22 mouse cellular contexts compared by ENCODE assay signal in genomic region chr7:122397699-122398098, GRCm38 (mm10).
"Had no signal": no experiment of that assay in that cellular context is flagged by ENCODE, and none has a peak within 500 bp of the region (broad histone marks: within the 10 kb centered on the region; RNA-seq: fewer than 3 reads in every experiment).

No protein-coding gene starts in this region.

- DNase-seq: kidney, adult 18-20 months; kidney, adult 9 months; kidney, postnatal 14 days; kidney, postnatal 4 days; layer of hippocampus, postnatal 36 days; liver, postnatal 0 days; lung, embryonic 14.5 days; right cerebral cortex, postnatal 14 days; right cerebral cortex, postnatal 4 days; thymus, adult 18-20 months; thymus, postnatal 14 days had no signal

- ATAC-seq: liver, postnatal 0 days; lung, postnatal 0 days; midbrain, embryonic 13.5 days; midbrain, embryonic 16.5 days had no signal

- H3K36me3 ChIP-seq: limb, embryonic 12.5 days; limb, embryonic 15.5 days; midbrain, embryonic 10.5 days; midbrain, embryonic 13.5 days had no signal

- H3K9ac ChIP-seq: limb, embryonic 12.5 days; limb, embryonic 15.5 days; liver, embryonic 14.5 days; liver, postnatal 0 days; lung, embryonic 14.5 days; midbrain, embryonic 13.5 days had no signal

- H3K4me1 ChIP-seq: limb, embryonic 12.5 days; limb, embryonic 15.5 days; midbrain, embryonic 10.5 days; midbrain, embryonic 13.5 days had no signal

- H3K9me3 ChIP-seq: limb, embryonic 12.5 days; limb, embryonic 15.5 days; megakaryocyte, embryonic 14.5 days; midbrain, embryonic 10.5 days; midbrain, embryonic 13.5 days had no signal

- H3K4me3 ChIP-seq: layer of hippocampus, adult 2 months; left cerebral cortex, adult 2 months; limb, embryonic 12.5 days; limb, embryonic 15.5 days; megakaryocyte, embryonic 14.5 days; midbrain, embryonic 10.5 days; midbrain, embryonic 13.5 days had no signal

- H3K4me2 ChIP-seq: limb, embryonic 12.5 days; limb, embryonic 15.5 days; liver, embryonic 11.5 days; lung, embryonic 14.5 days; midbrain, embryonic 13.5 days had no signal

- H3K27me3 ChIP-seq: limb, embryonic 12.5 days; limb, embryonic 15.5 days; midbrain, embryonic 13.5 days had no signal

- H3K27ac ChIP-seq: layer of hippocampus, adult 2 months; left cerebral cortex, adult 2 months; limb, embryonic 12.5 days; limb, embryonic 15.5 days; liver, embryonic 14.5 days; midbrain, embryonic 10.5 days; midbrain, embryonic 13.5 days had no signal
